Mouse (Mus musculus) fibroblast of lung, adult 2 months (primary cell): ENCODE results near the gene Gimap5.

ENCODE experiments used
- DNase-seq: peaks from one replicate; pipeline ENCODE4 v3.0.0-alpha.2; 2011; ENCODE audit warnings: low read depth

Gene Gimap5

GRCm38 (mm10) chr6:48740501-48741169 lies 5.4 kb upstream of the Gimap5 start:
- no peak for DNase-seq

- no peak for DNase-seq
These were observed 4.7 kb upstream of the Gimap5 start for GRCm38 (mm10) chr6:48741273-48741672.

GRCm38 (mm10) chr6:48741711-48742206 lies 4.2 kb upstream of the Gimap5 start:
- DNase-seq: no peak

- no peak for DNase-seq
These were observed 3.3 kb upstream of the Gimap5 start for GRCm38 (mm10) chr6:48742422-48743351.

GRCm38 (mm10) chr6:48745490-48745889 lies 507 bp upstream of the Gimap5 start:
- no peak for DNase-seq

- DNase-seq: no peak
These were observed 1.3 kb downstream of the Gimap5 start for GRCm38 (mm10) chr6:48747091-48747966.

GRCm38 (mm10) chr6:48763567-48764270 lies 17.7 kb downstream of the Gimap5 start:
- DNase-seq: no peak

GRCm38 (mm10) chr6:48764496-48764895 lies 18.5 kb downstream of the Gimap5 start:
- no peak for DNase-seq

GRCm38 (mm10) chr6:48768178-48768869 lies 22.3 kb downstream of the Gimap5 start:
- no peak for DNase-seq

GRCm38 (mm10) chr6:48768933-48769332 lies 22.9 kb downstream of the Gimap5 start:
- DNase-seq: no peak

- no peak for DNase-seq
These were observed 24.7 kb downstream of the Gimap5 start, which contains the start of gene Gimap3 for GRCm38 (mm10) chr6:48770696-48771095. TSS of gene Gimap3 (minus strand) at chr6:48770851.

GRCm38 (mm10) chr6:48772030-48772429 lies 26.0 kb downstream of the Gimap5 start:
- DNase-seq: no peak

GRCm38 (mm10) chr6:48784406-48784805 lies 38.4 kb downstream of the Gimap5 start:
- DNase-seq: no peak

- DNase-seq: no peak
These were observed 39.2 kb downstream of the Gimap5 start for GRCm38 (mm10) chr6:48785189-48785588.

GRCm38 (mm10) chr6:48785601-48786000 lies 39.6 kb downstream of the Gimap5 start:
- no peak for DNase-seq

GRCm38 (mm10) chr6:48787867-48788266 lies 41.9 kb downstream of the Gimap5 start:
- no peak for DNase-seq

GRCm38 (mm10) chr6:48801897-48802296 lies 55.9 kb downstream of the Gimap5 start:
- DNase-seq: no peak

GRCm38 (mm10) chr6:48803406-48804051 lies 57.5 kb downstream of the Gimap5 start:
- no peak for DNase-seq
